Mouse (Mus musculus) liver, embryonic 11.5 days (tissue): ENCODE measurements around the gene Hes1. TPM values are rescaled to one million over a fixed set of nuclear protein-coding genes. Genes with fewer than 3 reads are reported as not detected.

Experiments used
- ATAC-seq: fragments of 200-750 bp; cut with Nextera tagmentation; replicated peaks from 2 replicates; pipeline ENCODE4 v1.8.0; 2017; ENCODE audit warnings: moderate number of reproducible peaks, mild to moderate bottlenecking, moderate TSS enrichment, moderate library complexity; ENCODE audit not compliant: low FRiP score
- DNase-seq: peaks from one replicate; pipeline ENCODE4 v3.0.0-alpha.2; 2017; ENCODE audit warnings: low spot score
- H3K27ac ChIP-seq: fragments of 300-500 bp; sonication (generic); 2 replicates; pipeline ENCODE4 v1.5.1; 2014; ENCODE audit warnings: mild to moderate bottlenecking, low read depth, low read length, control low read depth
- H3K27me3 ChIP-seq: fragments of 300-500 bp; sonication (generic); replicated peaks from 2 replicates; pipeline ENCODE4 v1.6.1; 2014; ENCODE audit warnings: low read length, mixed read lengths; ENCODE audit not compliant: control insufficient read depth, insufficient read depth
- H3K36me3 ChIP-seq: fragments of 300-500 bp; sonication (generic); 2 replicates; pipeline ENCODE4 v1.6.1; 2014; ENCODE audit warnings: mild to moderate bottlenecking, low read length, moderate library complexity, mixed read lengths; ENCODE audit not compliant: control insufficient read depth, insufficient read depth
- H3K4me1 ChIP-seq: fragments of 300-500 bp; sonication (generic); replicated peaks from 2 replicates; pipeline ENCODE4 v1.6.1; 2014; ENCODE audit warnings: low read length, mixed read lengths; ENCODE audit not compliant: control insufficient read depth, insufficient read depth
- H3K4me2 ChIP-seq: fragments of 300-500 bp; sonication (generic); 2 replicates; pipeline ENCODE4 v1.6.1; 2014; ENCODE audit warnings: mild to moderate bottlenecking, control low read depth, moderate library complexity
- H3K4me3 ChIP-seq: fragments of 300-500 bp; sonication (generic); 2 replicates; pipeline ENCODE4 v1.5.1; 2014; ENCODE audit warnings: low read depth, low read length, control low read depth
- H3K9ac ChIP-seq: fragments of 300-500 bp; sonication (generic); 2 replicates; pipeline ENCODE4 v1.6.1; 2014; ENCODE audit warnings: low read depth, low read length, control low read depth
- H3K9me3 ChIP-seq: fragments of 300-500 bp; sonication (generic); 2 replicates; pipeline ENCODE4 v1.6.1; 2016; ENCODE audit warnings: low read length, inconsistent platforms, mixed read lengths; ENCODE audit not compliant: control insufficient read depth
- WGBS: fragments of 180-500 bp; shearing (Covaris S2); extraction: QIAGEN DNeasy Blood & Tissue Kit; methylation state at CpG from one replicate; pipeline ENCODE4 v1.1.7; 2014; 5-methylcytosine and 5-hydroxymethylcytosine counted together
- polyA plus RNA-seq: library from polyadenylated mRNA; unstranded; fragments of >200 nt; fragmentation: Nextera tagmentation; extraction: Ambion mirVana; gene quantifications from 2 replicates; pipeline ENCODE4 v1.2.1, GENCODE M21; 2014

The Hes1 gene
- polyA plus RNA-seq, 1 experiment from 2014 or later: 25.3 TPM

- H3K9ac ChIP-seq: no peak overlapping the region
- H3K27me3 ChIP-seq: peaks cover 86% of the 10 kb centered on the region
- peaks cover 46% of the 10 kb centered on the region for H3K4me1 ChIP-seq
- no peaks in the 10 kb centered on the region for H3K36me3 ChIP-seq
- no peaks in the 10 kb centered on the region for H3K9me3 ChIP-seq
- DNase-seq (peak; percentile 82), ATAC-seq (peak; percentile 62)
- H3K4me3 ChIP-seq: peak overlapping the region; percentile 52
- H3K4me2 ChIP-seq: peak overlapping the region; percentile 94
- WGBS: 0% methylated on average over 21 of the region's 21 CpGs
- H3K27ac ChIP-seq: no peak overlapping the region
Observed at GRCm38 (mm10) chr16:30065077-30065476, 893 bp downstream of the Hes1 start.

DNA sequence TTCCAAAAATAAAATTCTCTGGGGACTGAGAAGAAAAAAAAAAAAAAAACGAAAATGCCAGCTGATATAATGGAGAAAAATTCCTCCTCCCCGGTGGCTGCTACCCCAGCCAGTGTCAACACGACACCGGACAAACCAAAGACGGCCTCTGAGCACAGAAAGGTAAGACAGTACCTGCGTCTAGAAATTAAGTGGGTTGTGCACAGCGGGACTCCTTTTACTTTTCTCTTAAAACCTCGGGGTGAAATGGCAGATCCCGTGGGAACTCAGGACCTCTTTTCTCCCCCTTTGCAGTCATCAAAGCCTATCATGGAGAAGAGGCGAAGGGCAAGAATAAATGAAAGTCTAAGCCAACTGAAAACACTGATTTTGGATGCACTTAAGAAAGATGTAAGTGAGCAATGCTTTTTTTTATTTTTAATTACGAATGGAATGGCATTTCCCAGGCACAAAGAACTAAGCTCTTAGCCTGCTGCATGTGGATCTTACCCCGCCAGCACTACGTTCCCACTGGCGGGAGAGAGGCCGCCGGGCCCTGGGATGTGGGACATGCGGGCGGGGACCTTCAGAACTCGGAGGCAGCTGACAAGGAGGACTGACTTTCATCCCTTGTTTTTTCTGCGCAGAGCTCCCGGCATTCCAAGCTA lies 1.5 kb downstream of the Hes1 start:
- peaks cover 82% of the 10 kb centered on the region for H3K27me3 ChIP-seq
- H3K36me3 ChIP-seq: no peaks in the 10 kb centered on the region
- DNase-seq: no peak
- peak overlapping the region; percentile 46 for H3K9ac ChIP-seq
- peak overlapping the region; percentile 52 for H3K4me3 ChIP-seq
- no peak for ATAC-seq
- 1% methylated on average over 21 of the region's 21 CpGs for WGBS
- no peaks in the 10 kb centered on the region for H3K9me3 ChIP-seq
- peak overlapping the region; percentile 94 for H3K4me2 ChIP-seq
- peak overlapping the region; percentile 86 for H3K27ac ChIP-seq
- peaks cover 42% of the 10 kb centered on the region for H3K4me1 ChIP-seq

DNA sequence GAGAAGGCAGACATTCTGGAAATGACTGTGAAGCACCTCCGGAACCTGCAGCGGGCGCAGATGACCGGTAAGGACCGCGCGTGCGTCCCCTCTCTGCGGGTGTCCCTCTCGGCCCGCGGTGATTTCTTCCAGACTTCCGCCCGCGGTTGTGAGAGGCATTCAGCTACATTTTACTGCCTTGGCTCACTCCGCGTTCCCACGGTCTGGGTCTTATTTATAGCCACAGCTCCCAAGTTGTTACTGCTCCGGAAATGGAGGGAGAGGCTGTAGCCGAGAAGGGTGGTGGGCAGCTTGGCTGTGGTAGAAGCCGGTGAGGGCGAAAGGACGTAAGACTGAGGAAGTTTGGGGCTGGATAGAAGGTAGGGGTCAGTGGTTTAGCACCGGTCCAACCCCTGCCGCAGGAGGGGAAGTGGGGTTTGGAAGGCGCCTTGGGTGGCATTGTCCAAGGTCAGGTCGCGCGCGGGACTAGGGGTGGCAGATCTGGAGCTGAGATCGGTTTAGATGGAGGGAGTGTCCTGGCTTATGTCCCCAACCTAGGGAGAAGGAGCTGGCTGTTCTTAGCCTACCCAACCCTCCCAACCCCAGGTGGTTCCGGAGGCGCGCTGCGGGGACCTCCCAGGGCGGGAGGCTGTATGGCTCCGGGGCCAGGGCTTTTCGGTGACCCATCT lies 2.1 kb downstream of the Hes1 start:
- DNase-seq (peak; percentile 62), ATAC-seq (no peak)
- Histone ChIP-seq H3K36me3 (no peaks in the 10 kb centered on the region), H3K9me3 (no peaks in the 10 kb centered on the region), H3K4me3 (peak overlapping the region; percentile 52), H3K27me3 (peaks cover 81% of the 10 kb centered on the region), H3K4me2 (peak overlapping the region; percentile 94), H3K9ac (peak overlapping the region; percentile 46), H3K27ac (peak overlapping the region; percentile 86), H3K4me1 (peaks cover 40% of the 10 kb centered on the region)
- 0% methylated on average over 38 of the region's 38 CpGs for WGBS

GRCm38 (mm10) chr16:30066852-30067301 lies 2.7 kb downstream of the Hes1 start:
- Histone ChIP-seq H3K4me2 (peak overlapping the region; percentile 94), H3K9ac (peak overlapping the region; percentile 46), H3K4me3 (peak overlapping the region; percentile 52), H3K9me3 (no peaks in the 10 kb centered on the region), H3K27me3 (peaks cover 77% of the 10 kb centered on the region), H3K27ac (peak overlapping the region; percentile 86), H3K36me3 (no peaks in the 10 kb centered on the region), H3K4me1 (peaks cover 39% of the 10 kb centered on the region)
- ATAC-seq: no peak
- peak; percentile 87 for DNase-seq
- under 1% methylated on average over 46 of the region's 46 CpGs for WGBS

- H3K4me3 ChIP-seq: peak overlapping the region; percentile 31
- H3K4me2 ChIP-seq: peak overlapping the region; percentile 60
- peak overlapping the region; percentile 52 for H3K27ac ChIP-seq
- DNase-seq: peak; percentile 67
- H3K36me3 ChIP-seq: no peaks in the 10 kb centered on the region
- no peaks in the 10 kb centered on the region for H3K9me3 ChIP-seq
- peaks cover 28% of the 10 kb centered on the region for H3K4me1 ChIP-seq
- 1% methylated on average over 36 of the region's 36 CpGs for WGBS
- ATAC-seq: no peak
- no peak overlapping the region; the same call in 1 of the 2 replicates for H3K9ac ChIP-seq
- peaks cover 66% of the 10 kb centered on the region for H3K27me3 ChIP-seq
Observed at GRCm38 (mm10) chr16:30068041-30069020, 4.1 kb downstream of the Hes1 start.

DNA sequence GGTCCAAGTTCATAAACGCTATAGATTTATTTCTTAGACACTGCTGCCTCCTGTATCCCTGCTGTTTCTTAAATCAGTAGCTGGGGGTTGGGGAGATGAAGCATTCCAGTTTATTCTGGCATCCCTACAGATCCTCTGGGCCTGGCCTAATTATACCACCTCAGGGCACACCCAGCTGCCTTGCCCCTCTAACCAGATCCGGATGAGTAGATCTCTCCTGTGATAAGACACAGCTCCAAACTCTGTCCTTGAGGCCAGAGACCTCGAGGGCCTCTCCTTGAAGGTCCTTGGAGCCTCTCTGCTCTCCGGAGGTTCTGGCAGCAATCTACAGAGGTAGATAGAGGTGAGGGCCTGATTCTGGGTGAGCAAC lies 5.4 kb downstream of the Hes1 start:
- ATAC-seq (no peak), DNase-seq (peak; percentile 57)
- peaks cover 20% of the 10 kb centered on the region for H3K4me1 ChIP-seq
- H3K4me2 ChIP-seq: peak overlapping the region; percentile 97
- no peaks in the 10 kb centered on the region for H3K9me3 ChIP-seq
- H3K27me3 ChIP-seq: peaks cover 54% of the 10 kb centered on the region
- H3K27ac ChIP-seq: peak overlapping the region; percentile 91
- H3K9ac ChIP-seq: peak overlapping the region; percentile 72
- H3K4me3 ChIP-seq: peak overlapping the region; percentile 60
- H3K36me3 ChIP-seq: no peaks in the 10 kb centered on the region
- 3% methylated on average over 4 of the region's 4 CpGs for WGBS

DNA sequence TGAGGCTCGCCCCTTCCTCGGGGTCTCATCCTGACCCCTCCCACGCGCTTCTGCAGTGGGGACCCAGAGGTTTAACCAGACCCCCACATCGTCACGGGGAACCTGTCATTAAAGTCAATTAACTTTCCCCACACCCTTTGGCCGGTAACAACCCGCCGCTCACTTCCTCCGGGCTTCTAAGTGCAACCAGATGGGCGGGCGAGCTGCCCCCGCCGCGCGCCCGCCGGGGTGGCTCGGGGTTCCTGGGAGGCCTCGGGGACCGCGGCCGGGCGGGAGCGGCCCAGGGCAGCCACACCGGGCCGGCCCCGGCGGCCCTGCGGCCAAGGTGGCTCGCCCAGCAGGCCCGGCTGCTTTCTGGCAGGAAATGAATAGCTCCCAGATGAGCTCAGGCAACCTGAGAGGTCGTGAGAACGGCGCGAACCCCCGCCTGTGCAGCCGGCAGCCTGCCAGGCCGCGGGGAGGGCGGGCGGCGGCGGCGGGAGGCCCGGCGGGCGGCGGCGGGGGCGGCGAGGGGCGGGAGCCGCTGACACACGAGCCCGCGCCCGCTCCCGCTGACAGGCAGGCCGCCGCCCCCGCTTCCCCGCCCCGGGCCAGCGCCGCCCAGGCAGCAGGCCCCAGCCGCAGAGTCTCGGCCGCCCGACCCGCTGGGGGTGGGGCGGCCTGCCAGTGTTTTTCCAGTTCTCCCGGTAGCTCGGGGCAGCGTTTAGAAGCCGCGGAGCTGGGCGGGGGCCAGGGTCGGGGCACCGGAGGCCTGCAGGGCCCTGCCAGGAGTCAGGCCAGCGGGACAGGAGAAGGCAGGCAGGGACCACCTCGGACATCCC lies 6.0 kb downstream of the Hes1 start:
- Histone ChIP-seq H3K4me2 (peak overlapping the region; percentile 97), H3K9ac (peak overlapping the region; percentile 72), H3K27me3 (peaks cover 48% of the 10 kb centered on the region), H3K27ac (peak overlapping the region; percentile 91), H3K36me3 (no peaks in the 10 kb centered on the region), H3K4me3 (peak overlapping the region; percentile 60), H3K9me3 (no peaks in the 10 kb centered on the region), H3K4me1 (peaks cover 19% of the 10 kb centered on the region)
- WGBS: under 1% methylated on average over 72 of the region's 82 CpGs
- DNase-seq (peak; percentile 78), ATAC-seq (peak; percentile 73)

- Histone ChIP-seq H3K27me3 (peaks cover 42% of the 10 kb centered on the region), H3K9ac (peak overlapping the region; percentile 72), H3K4me3 (peak overlapping the region; percentile 60), H3K9me3 (no peaks in the 10 kb centered on the region), H3K4me2 (peak overlapping the region; percentile 97), H3K4me1 (peaks cover 19% of the 10 kb centered on the region), H3K27ac (peak overlapping the region; percentile 91), H3K36me3 (no peaks in the 10 kb centered on the region)
- ATAC-seq (no peak), DNase-seq (no peak)
- 9% methylated on average over 12 of the region's 12 CpGs for WGBS
Observed at GRCm38 (mm10) chr16:30070771-30071191, 6.6 kb downstream of the Hes1 start.
